Mouse (Mus musculus) gastrocnemius, adult 2 months (tissue): ENCODE measurements around the gene Ly6g. TPM values are rescaled to one million over a fixed set of nuclear protein-coding genes. Genes with fewer than 3 reads are reported as not detected.
"Not testable (repeated sequence)": the region's sequence is repeated elsewhere in the genome, so short reads cannot be mapped to it uniquely, and the experiment has no call there.

Source experiments
- DNase-seq: peaks from one replicate; pipeline ENCODE4 v3.0.0; 2022
- H3K27ac ChIP-seq: fragments of 200-600 bp; 2 replicates; pipeline ENCODE4 v1.8.1; 2022; ENCODE audit warnings: mild to moderate bottlenecking
- H3K4me3 ChIP-seq: fragments of 200-600 bp; 2 replicates; pipeline ENCODE4 v1.8.1; 2022; ENCODE audit warnings: mild to moderate bottlenecking, moderate library complexity
- CTCF ChIP-seq: fragments of 200-600 bp; IDR thresholded peaks from 2 replicates; pipeline ENCODE4 v1.8.1; 2022; ENCODE audit warnings: antibody characterized with exemption, mild to moderate bottlenecking, moderate library complexity
- intact Hi-C: fragments of 180-260 bp; cut with DNase I; formaldehyde crosslinking; loops from one replicate; pipeline ENCODE4 v1.15.1; 2025
- long read RNA-seq, 2 experiments: library from polyadenylated mRNA; stranded (forward); transcript quantifications; one replicate each; pipeline ENCODE4 v2.0.0; 2021
- total RNA-seq, 2 experiments: library from RNA; stranded (reverse); gene quantifications; 2 replicates each; pipeline ENCODE4 v1.2.3; 2021

Ly6g gene
- total RNA-seq, result not detected
- long read RNA-seq, experiment 1, result 0 reads
- long read RNA-seq, experiment 2, result 0 reads

DNA sequence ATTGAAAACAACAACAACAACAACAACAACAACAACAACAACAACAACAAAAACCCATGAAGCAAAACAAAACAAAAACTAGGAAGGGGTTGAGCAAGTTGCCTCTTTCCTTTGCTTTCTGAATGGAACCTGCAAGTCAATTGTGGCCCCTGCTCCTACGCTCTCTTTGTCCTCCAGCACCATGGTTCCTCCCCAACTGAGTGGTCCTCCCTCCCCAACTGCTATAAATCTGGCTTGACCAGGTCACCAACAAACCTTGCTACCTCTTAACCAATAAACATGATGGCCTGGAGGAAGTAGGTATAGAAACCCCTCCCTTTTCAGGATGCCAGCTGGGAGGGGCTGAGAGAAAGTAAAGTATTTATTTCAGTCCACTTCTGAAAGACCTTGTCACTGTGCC lies at the start of gene Ly6g:
TSS of gene Ly6g (plus strand) at position 301 of the 400 bp plus-strand sequence.
- Histone ChIP-seq H3K4me3 (no peak within 1 kb of the TSS), H3K27ac (no peak within 1 kb of the TSS)
- DNase-seq, result no peak
- intact Hi-C loops, result no loop called here
- no peak for TF ChIP-seq CTCF

DNA sequence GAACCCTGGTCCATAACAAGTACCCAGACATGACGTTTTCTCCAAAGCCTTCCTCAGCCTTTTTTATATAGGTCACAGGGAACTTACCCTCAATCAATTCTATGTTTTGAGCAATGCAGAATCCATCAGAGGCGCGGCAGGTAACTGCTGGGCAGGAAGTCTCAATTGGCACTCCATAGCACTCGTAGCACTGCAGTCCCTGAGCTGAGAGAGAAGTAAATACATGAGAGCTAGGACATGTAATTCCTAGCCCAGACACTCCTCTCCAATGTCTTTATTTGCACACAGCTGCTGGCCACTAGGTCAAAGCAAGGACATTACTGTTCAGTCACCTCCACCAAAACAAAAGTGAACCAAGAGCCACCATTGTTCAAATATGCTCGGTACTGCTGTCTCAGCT lies 44.6 kb upstream of the Ly6g start:
- H3K27ac ChIP-seq, DNase-seq, intact Hi-C loops: not testable (repeated sequence)
- 0 out of 2 replicates have a peak overlapping the region, but pooled peaks have one; percentile 37 for H3K4me3 ChIP-seq

DNA sequence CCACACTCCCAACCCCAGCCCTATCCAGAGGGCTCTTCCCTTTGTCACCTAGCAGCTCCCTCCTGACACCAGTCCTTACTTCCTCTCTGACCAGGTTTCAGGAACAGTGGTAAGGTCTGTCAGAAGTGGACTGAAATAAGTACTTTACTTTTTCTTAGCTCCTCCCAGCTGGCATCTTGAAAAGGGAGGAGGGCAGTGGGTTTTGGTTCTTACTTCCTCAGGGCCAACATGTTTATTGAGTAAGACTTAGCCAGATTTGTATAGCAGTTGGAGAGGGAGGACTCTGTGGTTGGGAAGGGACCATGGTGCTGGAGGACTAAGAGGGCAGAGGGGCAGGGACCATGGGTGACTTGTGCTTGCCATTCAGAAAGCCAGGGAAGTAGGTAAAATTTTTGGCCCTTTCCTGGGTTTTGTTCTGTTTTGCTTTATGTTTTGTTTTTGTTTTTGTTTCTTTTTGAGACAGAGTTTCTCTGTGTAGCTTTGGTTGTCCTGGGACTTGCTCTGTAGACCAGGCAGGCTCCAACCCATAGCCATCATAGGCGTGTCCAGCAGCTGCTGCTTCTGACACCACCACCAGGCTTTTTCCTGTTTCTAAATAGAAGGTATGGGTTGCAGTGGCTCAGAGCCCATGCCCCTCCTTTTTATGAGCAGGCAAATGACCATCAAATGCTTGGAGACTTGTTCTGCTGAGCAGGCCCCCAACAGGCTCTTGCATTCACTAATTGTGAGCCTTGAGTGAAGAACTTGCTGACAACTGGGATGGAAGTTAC lies 43.0 kb upstream of the Ly6g start, which contains the start of gene Ly6c2:
TSS of gene Ly6c2 (minus strand) at position 110 of the 770 bp plus-strand sequence.
- H3K27ac ChIP-seq, DNase-seq, H3K4me3 ChIP-seq, intact Hi-C loops: not testable (repeated sequence)

DNA sequence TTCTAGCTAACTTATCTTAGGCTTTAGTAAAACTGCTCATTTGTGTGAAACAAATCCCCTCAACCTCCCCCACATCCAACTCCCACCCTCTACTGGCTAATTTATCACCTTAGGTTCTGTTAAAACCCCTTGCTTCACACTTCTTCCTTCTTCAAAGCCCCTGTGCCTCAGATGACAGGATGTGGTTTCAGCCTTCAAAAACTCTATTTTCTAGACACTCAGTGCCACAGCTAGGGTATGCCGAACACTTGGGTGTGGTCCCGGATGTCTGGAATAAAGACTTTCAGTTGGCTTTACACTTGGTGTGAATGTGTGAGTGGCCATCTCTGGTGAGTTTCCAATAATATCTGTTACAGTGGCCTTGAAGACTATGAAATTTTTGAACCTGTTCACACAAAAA lies 38.5 kb upstream of the Ly6g start:
- intact Hi-C loops, result no loop called here
- no peak for TF ChIP-seq CTCF
- no peak for DNase-seq
- Histone ChIP-seq H3K27ac (no peak overlapping the region), H3K4me3 (no peak overlapping the region)

DNA sequence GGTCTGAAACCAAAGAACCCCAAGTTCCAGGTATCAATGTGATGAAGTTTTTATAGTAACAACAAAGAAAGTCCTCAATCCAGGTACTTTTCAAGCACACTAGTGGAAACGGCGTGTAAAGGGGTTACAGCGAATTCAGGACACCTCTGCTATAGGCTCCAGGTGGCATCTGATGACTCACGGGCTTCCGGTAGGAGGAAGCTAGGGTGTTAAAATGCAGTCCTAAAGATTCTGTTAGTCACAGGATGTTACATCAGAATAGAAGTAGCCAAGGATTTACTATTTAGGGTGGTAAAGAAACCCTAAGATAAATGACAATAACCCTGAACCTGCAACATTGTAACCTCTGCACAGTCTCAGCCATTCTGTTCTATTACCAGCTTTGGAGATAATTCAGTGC lies 37.6 kb upstream of the Ly6g start:
- H3K4me3 ChIP-seq, DNase-seq, intact Hi-C loops, H3K27ac ChIP-seq: not testable (repeated sequence)

DNA sequence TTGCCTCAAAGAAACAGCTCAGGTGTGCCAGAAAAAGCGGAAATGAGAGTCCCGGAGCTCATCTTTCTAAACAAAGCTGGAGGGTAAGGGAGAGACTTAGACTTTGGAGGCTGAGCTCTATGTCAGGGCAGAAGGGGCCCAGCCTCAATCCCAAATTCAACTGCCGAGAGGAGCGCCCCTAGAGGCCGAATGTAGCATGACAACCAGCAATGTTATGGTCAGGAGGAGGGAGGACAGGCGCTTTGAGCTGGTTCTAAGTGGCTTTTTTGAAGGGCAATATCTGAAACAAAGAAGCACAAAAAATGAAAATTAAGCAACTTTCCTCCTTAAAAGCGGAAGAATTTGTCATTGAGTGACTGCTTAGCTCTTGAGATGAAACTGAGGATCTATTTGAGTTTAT lies 36.3 kb upstream of the Ly6g start:
- peak; percentile 32 for DNase-seq
- H3K27ac ChIP-seq, intact Hi-C loops, H3K4me3 ChIP-seq: not testable (repeated sequence)
- TF ChIP-seq CTCF, result peak; percentile 63

DNA sequence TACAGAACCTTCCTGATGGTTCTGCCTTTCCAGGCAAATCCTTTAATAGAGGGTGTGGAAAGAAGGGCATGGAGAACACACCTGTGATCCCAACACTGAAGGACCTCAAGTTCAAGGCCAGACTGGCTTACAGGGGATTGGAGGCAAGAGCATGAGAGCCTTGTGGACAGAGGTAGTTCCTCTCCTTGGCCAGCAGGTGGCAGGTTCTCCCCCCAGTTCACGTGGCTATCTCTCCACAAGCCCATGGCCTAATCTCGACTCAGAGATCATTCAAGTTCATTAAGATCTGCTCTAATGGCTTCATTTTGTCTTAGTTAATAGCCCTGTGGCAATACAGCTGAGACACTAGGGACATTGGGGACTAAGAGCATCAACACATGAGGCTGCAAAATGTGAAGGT lies 35.0 kb upstream of the Ly6g start:
- intact Hi-C loops, result no loop called here
- no peak overlapping the region for H3K4me3 ChIP-seq
- DNase-seq, result no peak
- no peak overlapping the region for H3K27ac ChIP-seq
- TF ChIP-seq CTCF, result peak; percentile 65

DNA sequence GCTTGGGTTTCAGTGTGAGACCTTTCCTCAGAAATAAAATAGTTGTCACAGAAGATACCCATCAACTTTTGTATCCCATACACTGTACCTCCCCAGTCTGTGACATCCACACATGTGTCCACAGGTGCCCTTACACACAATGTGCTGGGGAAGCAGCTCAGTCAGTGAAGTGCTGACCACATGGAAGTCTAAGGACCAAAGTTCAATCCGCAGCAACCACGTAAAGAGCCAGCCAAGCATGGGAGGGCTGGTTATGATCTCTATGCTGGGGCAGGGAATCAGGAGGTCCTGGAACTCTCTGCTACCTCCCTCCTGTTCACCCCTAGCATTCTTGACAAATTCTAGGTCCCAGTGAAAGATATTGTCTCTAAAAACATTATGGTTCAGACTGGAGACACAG lies 22.7 kb upstream of the Ly6g start:
- H3K4me3 ChIP-seq, DNase-seq, intact Hi-C loops, H3K27ac ChIP-seq: not testable (repeated sequence)

DNA sequence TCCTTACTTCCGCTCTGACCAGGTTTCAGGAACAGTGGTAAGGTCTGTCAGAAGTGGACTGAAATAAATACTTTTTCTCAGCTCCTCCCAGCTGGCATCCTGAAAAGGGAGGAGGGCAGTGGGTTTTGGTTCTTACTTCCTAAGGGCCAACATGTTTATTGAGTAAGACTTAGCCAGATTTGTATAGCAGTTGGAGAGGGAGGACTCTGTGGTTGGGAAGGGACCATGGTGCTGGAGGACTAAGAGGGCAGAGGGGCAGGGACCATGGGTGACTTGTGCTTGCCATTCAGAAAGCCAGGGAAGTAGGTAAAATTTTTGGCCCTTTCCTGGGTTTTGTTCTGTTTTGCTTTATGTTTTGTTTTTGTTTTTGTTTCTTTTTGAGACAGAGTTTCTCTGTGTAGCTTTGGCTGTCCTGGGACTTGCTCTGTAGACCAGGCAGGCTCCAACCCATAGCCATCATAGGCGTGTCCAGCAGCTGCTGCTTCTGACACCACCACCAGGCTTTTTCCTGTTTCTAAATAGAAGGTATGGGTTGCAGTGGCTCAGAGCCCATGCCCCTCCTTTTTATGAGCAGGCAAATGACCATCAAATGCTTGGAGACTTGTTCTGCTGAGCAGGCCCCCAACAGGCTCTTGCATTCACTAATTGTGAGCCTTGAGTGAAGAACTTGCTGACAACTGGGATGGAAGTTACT lies 19.8 kb upstream of the Ly6g start:
- intact Hi-C loops, result loop anchor here (2.0 kb wide), 1 partner anchor 64 kb away; no protein-coding TSS in a partner anchor
- DNase-seq, H3K4me3 ChIP-seq, H3K27ac ChIP-seq: not testable (repeated sequence)

DNA sequence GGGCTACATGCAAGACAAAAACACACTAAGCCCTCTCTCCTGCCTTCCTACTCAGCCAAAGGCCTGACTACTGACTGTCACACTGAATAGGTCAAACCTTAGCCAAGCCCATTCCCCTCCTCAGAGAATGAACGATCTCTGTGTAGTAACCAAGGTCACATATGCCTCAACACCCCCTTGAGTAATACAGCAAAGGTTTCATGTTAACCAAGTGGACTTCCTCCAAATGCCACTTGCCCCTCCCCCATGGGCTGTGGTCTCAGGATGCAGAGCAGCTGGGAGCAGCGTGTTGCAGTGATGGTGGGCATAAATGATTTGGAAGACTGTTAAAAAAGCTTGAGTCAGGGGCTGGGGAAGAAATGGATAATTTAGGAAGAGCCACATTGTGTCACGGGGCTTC lies 17.3 kb upstream of the Ly6g start:
- DNase-seq, intact Hi-C loops, H3K27ac ChIP-seq, H3K4me3 ChIP-seq: not testable (repeated sequence)

DNA sequence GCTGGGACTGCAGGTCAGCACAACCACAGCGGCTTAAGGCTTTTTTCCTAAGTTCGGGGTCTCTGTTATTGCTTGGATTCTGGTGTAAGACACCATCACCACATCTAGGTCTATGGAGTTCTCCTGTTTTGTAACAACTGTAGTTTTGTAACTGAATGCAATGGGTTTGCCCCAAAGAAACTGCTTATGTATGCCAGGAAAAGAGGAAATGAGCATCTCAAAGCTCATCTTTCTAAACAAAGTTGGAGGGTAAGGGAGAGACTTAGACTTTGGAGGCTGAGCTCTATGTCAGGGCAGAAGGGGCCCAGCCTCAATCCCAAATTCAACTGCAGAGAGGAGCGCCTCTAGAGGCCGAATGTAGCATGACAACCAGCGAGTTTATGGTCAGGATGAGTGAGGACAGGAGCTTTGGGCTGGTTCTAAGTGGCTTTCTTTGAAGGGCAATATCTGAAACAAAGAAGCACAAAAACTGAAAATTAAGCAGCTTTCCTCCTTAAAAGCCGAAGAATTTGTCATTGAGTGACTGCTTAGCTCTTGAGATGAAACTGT lies 13.2 kb upstream of the Ly6g start:
- peak; percentile 20 for DNase-seq
- intact Hi-C loops, H3K4me3 ChIP-seq, H3K27ac ChIP-seq: not testable (repeated sequence)
- peak; percentile 52 for TF ChIP-seq CTCF

DNA sequence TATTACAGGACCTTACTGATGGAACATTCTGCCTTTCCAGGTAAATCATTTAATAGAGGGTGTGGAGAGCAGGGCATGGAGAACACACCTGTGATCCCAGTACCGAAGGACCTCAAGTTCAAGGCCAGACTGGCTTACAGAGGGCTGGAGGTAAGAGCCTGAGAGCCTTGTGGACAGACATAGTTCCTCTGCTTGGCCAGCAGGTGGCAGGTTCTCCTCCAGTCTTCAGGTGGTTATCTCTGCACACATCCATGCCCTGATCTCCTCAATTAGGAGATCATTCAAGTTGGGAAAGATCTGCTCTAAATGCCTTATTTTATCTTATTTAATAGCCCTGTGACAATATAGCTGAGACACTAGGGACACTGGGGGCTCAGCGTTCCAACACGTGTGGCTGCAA lies 11.3 kb upstream of the Ly6g start:
- peak; percentile 37 for TF ChIP-seq CTCF
- Histone ChIP-seq H3K4me3 (no peak overlapping the region), H3K27ac (no peak overlapping the region)
- no peak for DNase-seq
- intact Hi-C loops, result no loop called here

DNA sequence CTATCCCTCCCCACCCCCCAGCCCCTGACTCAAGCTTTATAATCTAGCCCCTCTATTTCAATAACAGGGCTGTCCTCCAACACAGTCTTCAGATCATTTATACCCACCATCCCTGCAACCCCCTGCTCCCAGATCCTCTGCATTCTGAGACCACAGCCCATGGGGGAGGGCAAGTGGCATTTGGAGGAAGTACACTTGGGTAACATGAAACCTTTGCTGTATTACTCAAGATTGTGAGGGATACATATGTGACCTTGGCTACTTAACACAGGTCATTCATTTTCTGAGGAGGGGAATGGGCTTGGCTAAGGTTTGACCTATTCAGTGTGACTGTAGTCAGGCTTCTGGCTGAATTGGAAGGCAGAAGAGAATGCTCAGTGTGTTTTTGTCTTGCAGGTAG lies 2.0 kb upstream of the Ly6g start:
- intact Hi-C loops, result no loop called here

More for the DNA sequence above, 2.0 kb upstream of the Ly6g start:
- Histone ChIP-seq H3K4me3 (no peak overlapping the region), H3K27ac (no peak overlapping the region)
- TF ChIP-seq CTCF, result no peak
- no peak for DNase-seq
